Mouse (Mus musculus) CD4-positive, CD25-positive, alpha-beta regulatory T cell (primary cell): ENCODE data around the gene Gm20890. TPM values are rescaled to one million over a fixed set of nuclear protein-coding genes. Genes with fewer than 3 reads are reported as not detected.

Experiments
- polyA plus RNA-seq: library from polyadenylated mRNA; unstranded; fragments of 100-300 nt; shearing (Covaris generic); gene quantifications from one replicate; pipeline ENCODE4 v1.2.1, GENCODE M21; 2017

Gm20890 gene
- polyA plus RNA-seq: not detected

DNA sequence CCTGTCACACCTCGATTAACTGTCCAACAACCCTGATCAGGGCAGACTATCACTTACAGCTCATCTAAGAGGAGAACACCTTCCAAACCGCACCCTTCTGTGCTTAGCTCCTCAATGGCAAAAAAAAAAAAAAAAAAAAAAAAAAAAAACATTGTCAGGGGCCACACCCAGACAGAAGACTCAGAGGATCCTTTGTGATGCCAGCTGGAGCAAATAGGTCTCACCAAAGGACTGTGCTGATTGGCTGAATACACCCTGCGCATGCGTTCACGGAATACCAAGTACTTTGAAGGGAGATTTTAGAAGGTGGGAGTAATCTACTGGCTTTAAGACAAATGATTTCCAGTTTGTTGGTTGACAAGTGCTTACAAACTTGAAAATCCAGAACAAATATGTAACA is at the start of gene Gm20890:
Gene Gm20890 (minus strand): TSS at position 101 of the 400 bp plus-strand sequence.

